Mouse (Mus musculus) MEL (cell line): ENCODE data around the gene Il17ra. TPM values are rescaled to one million over a fixed set of nuclear protein-coding genes. Genes with fewer than 3 reads are reported as not detected.

Source experiments
- DNase-seq: peaks from one replicate; pipeline ENCODE4 v3.0.0; 2011; ENCODE audit warnings: low read depth, low spot score
- H3K27ac ChIP-seq: 2 replicates; pipeline ENCODE4 v1.5.1; 2012; ENCODE audit warnings: low read depth, mild to moderate bottlenecking, control low read depth, low read length, moderate library complexity; ENCODE audit not compliant: control insufficient read depth
- H3K27me3 ChIP-seq, 2 experiments: fragments of 150-350 bp in 1 of 2; sonication (generic) in 1 of 2; 2 replicates each; pipeline ENCODE4 v1.6.1; 2012; ENCODE audit warnings: low read length in 2 of 2, mild to moderate bottlenecking in 2 of 2, improper control_type of control experiment in 1 of 2, moderate library complexity in 1 of 2; ENCODE audit not compliant: insufficient read depth in 2 of 2, control insufficient read depth in 1 of 2
- H3K36me3 ChIP-seq, 2 experiments: 2 replicates each; pipeline ENCODE4 v1.6.1; 2012 to 2014; ENCODE audit warnings: low read length in 2 of 2, improper control_type of control experiment in 1 of 2, inconsistent platforms in 1 of 2, mild to moderate bottlenecking in 1 of 2; ENCODE audit not compliant: insufficient read depth in 2 of 2, control insufficient read depth in 1 of 2
- H3K4me1 ChIP-seq, 2 experiments: fragments of 150-350 bp in 1 of 2; sonication (generic) in 1 of 2; 2 replicates each; pipeline ENCODE4 v1.6.1; 2012; ENCODE audit warnings: low read length in 2 of 2, improper control_type of control experiment in 1 of 2, mild to moderate bottlenecking in 1 of 2; ENCODE audit not compliant: insufficient read depth in 2 of 2, control insufficient read depth in 1 of 2
- H3K4me3 ChIP-seq, 2 experiments: fragments of 150-350 bp in 1 of 2; sonication (generic) in 1 of 2; 2 replicates each; pipeline ENCODE4 v1.5.1; 2012; ENCODE audit warnings: low read depth in 2 of 2, low read length in 2 of 2, mild to moderate bottlenecking in 2 of 2, moderate library complexity in 2 of 2, control low read depth in 1 of 2, improper control_type of control experiment in 1 of 2; ENCODE audit not compliant: control insufficient read depth in 1 of 2, insufficient read depth in 1 of 2
- H3K79me2 ChIP-seq: 2 replicates; pipeline ENCODE4 v1.6.1; 2012; ENCODE audit warnings: mild to moderate bottlenecking, low read length, moderate library complexity; ENCODE audit not compliant: control insufficient read depth, poor library complexity, insufficient read depth
- H3K9ac ChIP-seq: 2 replicates; pipeline ENCODE4 v1.6.1; 2012; ENCODE audit warnings: low read depth, mild to moderate bottlenecking, control low read depth, low read length, moderate library complexity; ENCODE audit not compliant: control insufficient read depth, poor library complexity, severe bottlenecking
- H3K9me3 ChIP-seq: fragments of 150-350 bp; sonication (generic); replicated peaks from 2 replicates; pipeline ENCODE4 v1.6.1; 2012; ENCODE audit warnings: mild to moderate bottlenecking, low read length, improper control_type of control experiment, moderate library complexity; ENCODE audit not compliant: insufficient read depth
- CTCF ChIP-seq, 3 experiments: IDR thresholded peaks in 2 of 3; conservative IDR thresholded peaks in 1 of 3; 2 replicates each; pipeline ENCODE4 v1.5.1; 2011 to 2012; ENCODE audit warnings: low read length in 3 of 3, low read depth in 2 of 3, mild to moderate bottlenecking in 2 of 3, improper control_type of control experiment in 1 of 3, inconsistent platforms in 1 of 3, mixed read lengths in 1 of 3, moderate library complexity in 1 of 3; ENCODE audit not compliant: control insufficient read depth in 1 of 3, insufficient read depth in 1 of 3, poor library complexity in 1 of 3, severe bottlenecking in 1 of 3
- KAT2A ChIP-seq: conservative IDR thresholded peaks from 2 replicates; pipeline ENCODE4 v1.6.1; 2012; ENCODE audit warnings: low read depth, low read length, improper control_type of control experiment, inconsistent platforms
- MYC ChIP-seq: IDR thresholded peaks from 2 replicates; pipeline ENCODE4 v1.6.1; 2011; ENCODE audit warnings: low read depth, mild to moderate bottlenecking, low read length, improper control_type of control experiment, moderate library complexity
- RAD21 ChIP-seq: IDR thresholded peaks from 2 replicates; pipeline ENCODE4 v1.6.1; 2011; ENCODE audit warnings: mild to moderate bottlenecking, low read depth, low read length, improper control_type of control experiment
- SIN3A ChIP-seq: IDR thresholded peaks from 2 replicates; pipeline ENCODE4 v1.6.1; 2012; ENCODE audit warnings: low read length, improper control_type of control experiment, inconsistent platforms
- SMC3 ChIP-seq: IDR thresholded peaks from 2 replicates; pipeline ENCODE4 v1.6.1; 2011; ENCODE audit warnings: low read depth, low read length, improper control_type of control experiment
- ZNF384 ChIP-seq: IDR thresholded peaks from 2 replicates; pipeline ENCODE4 v1.6.1; 2012; ENCODE audit warnings: low read depth, mild to moderate bottlenecking, inconsistent platforms, low read length, improper control_type of control experiment
- polyA plus RNA-seq, 2 experiments: library from polyadenylated mRNA; stranded (reverse) in 1 of 2; unstranded in 1 of 2; fragments of >175 nt in 1 of 2; fragments of >200 nt in 1 of 2; gene quantifications; 2 replicates each; pipeline versions ENCODE4 v1.2.1 to v1.2.4; 2012; ENCODE audit warnings: low replicate concordance in 2 of 2, low read depth in 1 of 2; ENCODE audit not compliant: insufficient read length in 2 of 2, insufficient read depth in 1 of 2, missing spikeins in 1 of 2
- total RNA-seq: library from RNA; depleted of rRNA; stranded (reverse); fragments of 300-350 nt; gene quantifications from 2 replicates; pipeline ENCODE4 v1.2.3, GENCODE M21; 2012; rRNA removed

Gene Il17ra
- total and polyA plus RNA-seq, 3 experiments, result 18.0 to 43.3 TPM; not detected in 1

GRCm38 (mm10) chr6:120532594-120532993 is 69.5 kb downstream of the Il17ra start:
- Histone ChIP-seq H3K27ac (no peak overlapping the region), H3K4me3 (no peak overlapping the region), H3K79me2 (peaks cover 9% of the 10 kb centered on the region), H3K27me3 (no peaks in the 10 kb centered on the region; a peak in 1 of 4 replicates), H3K9me3 (no peaks in the 10 kb centered on the region), H3K9ac (no peak overlapping the region), H3K4me1 (peaks cover 2 to 15% of the 10 kb centered on the region in 2 experiments), H3K36me3 (peaks cover 0 to 14% of the 10 kb centered on the region in 2 experiments; a peak in 2 of 4 replicates)
- no peak for DNase-seq
- TF ChIP-seq KAT2A (no peak), ZNF384 (peak; percentile 84)

GRCm38 (mm10) chr6:120536337-120536736 is 73.3 kb downstream of the Il17ra start:
- H3K79me2 ChIP-seq, result no peaks in the 10 kb centered on the region
- TF ChIP-seq RAD21 (peak; percentile 19), MYC (peak; percentile 67; the same call in 1 of the 2 replicates), SIN3A (no peak), SMC3 (peak; percentile 34), CTCF (IDR thresholded peaks at IDR 0.05 in 2 of 3, conservative IDR thresholded peaks at IDR 0.05 in 1 of 3; ENCODE audit: control insufficient read depth in 1 of 3, insufficient read depth in 1 of 3, low read depth in 2 of 3, low read length in 3 of 3, poor library complexity in 1 of 3, severe bottlenecking in 1 of 3) (peak; percentile 32 to 64 (median 47); a peak in 5 of 6 replicates)
- H3K4me1 ChIP-seq, result peaks cover 0 to 9% of the 10 kb centered on the region in 2 experiments; a peak in 1 of 4 replicates
- H3K9me3 ChIP-seq, result no peaks in the 10 kb centered on the region
- peak; percentile 47 for DNase-seq
- no peak overlapping the region for H3K9ac ChIP-seq
- H3K4me3 ChIP-seq, result no peak overlapping the region
- no peak overlapping the region for H3K27ac ChIP-seq
- peaks cover 0 to 4% of the 10 kb centered on the region in 2 experiments; a peak in 1 of 4 replicates for H3K36me3 ChIP-seq
- no peaks in the 10 kb centered on the region; a peak in 1 of 4 replicates for H3K27me3 ChIP-seq

Other genes with a start within 250 kb of the Il17ra start
- not detected in 2 replicates for gene D330020A13Rik, start 168.9 kb upstream of the Il17ra start, total RNA-seq
- not detected for gene D330020A13Rik, start 168.9 kb upstream of the Il17ra start, polyA plus RNA-seq
- gene B4galnt3, start 168.7 kb upstream of the Il17ra start, total RNA-seq, result 0.78 and 1.5 TPM in 2 replicates
- gene B4galnt3, start 168.7 kb upstream of the Il17ra start, polyA plus RNA-seq, result 1 to 10 TPM in 1 of 2 experiments, not detected in 1; 1.3 TPM
- gene Kdm5a, start 99.1 kb upstream of the Il17ra start, total RNA-seq, result 45.7 and 51.7 TPM in 2 replicates
- 100 to 1,000 TPM; 121 to 303 TPM for gene Kdm5a, start 99.1 kb upstream of the Il17ra start, polyA plus RNA-seq
- 14.4 and 16.6 TPM in 2 replicates for gene Ccdc77, start 98.9 kb upstream of the Il17ra start, total RNA-seq
- 10 to 100 TPM in 1 of 2 experiments, not detected in 1; 17.9 TPM for gene Ccdc77, start 98.9 kb upstream of the Il17ra start, polyA plus RNA-seq
- gene Tmem121b, start 30.6 kb downstream of the Il17ra start, total RNA-seq, result not detected in 2 replicates
- gene Tmem121b, start 30.6 kb downstream of the Il17ra start, polyA plus RNA-seq, result under 1 TPM in 1 of 2 experiments, not detected in 1; 0.18 TPM
- gene Hdhd5, start 68.1 kb downstream of the Il17ra start, total RNA-seq, result 17.4 and 19.9 TPM in 2 replicates
- 10 to 100 TPM in 1 of 2 experiments, not detected in 1; 17.8 TPM for gene Hdhd5, start 68.1 kb downstream of the Il17ra start, polyA plus RNA-seq
- 4.0 and 5.1 TPM in 2 replicates for gene Cecr2, start 203.1 kb downstream of the Il17ra start, total RNA-seq
- gene Cecr2, start 203.1 kb downstream of the Il17ra start, polyA plus RNA-seq, result 1 to 10 TPM in 1 of 2 experiments, not detected in 1; 8.7 TPM